In the genomic region with DNA sequence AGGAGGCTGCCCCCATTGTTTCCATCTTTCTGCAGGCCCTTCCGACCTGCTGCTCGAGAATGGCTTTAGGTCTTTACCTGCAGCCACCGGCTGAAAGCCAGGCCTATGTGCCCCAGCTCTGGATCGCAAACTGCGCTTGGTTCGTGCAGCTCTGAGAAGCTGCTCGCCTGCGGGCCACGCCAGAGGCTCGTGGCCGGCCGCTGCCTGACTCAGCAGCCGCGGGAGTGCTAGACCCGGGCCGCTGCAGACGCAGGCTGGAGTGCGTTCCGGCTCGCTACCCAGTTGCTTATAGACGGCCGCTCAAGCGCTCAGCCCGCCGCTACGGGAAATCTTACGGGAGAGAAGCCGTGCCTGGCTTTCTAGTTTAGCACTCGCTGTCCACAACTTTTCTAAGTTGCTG, we compare ENCODE assay signal across 8 mouse cellular contexts. TPM values are rescaled to one million over a fixed set of nuclear protein-coding genes. Genes with fewer than 3 reads are reported as not detected.
DNase-seq lines count a peak whose midpoint lies in the region; ATAC-seq and TF ChIP-seq lines count a peak whose summit lies in the region.

No protein-coding gene starts in this region.

- peaks cover 61% of the 10 kb centered on the region for H3K4me1 ChIP-seq in E14TG2a.4 (replicated peaks; ENCODE audit: low read depth, low read length)
- H3K4me1 ChIP-seq in embryonic facial prominence, embryonic 15.5 days = peaks cover 36% of the 10 kb centered on the region
- H3K4me1 ChIP-seq in kidney, postnatal 0 days (replicated peaks; ENCODE audit: insufficient read depth, low read length) = peaks cover 24% of the 10 kb centered on the region; the same call in 1 of the 2 replicates
- H3K4me1 ChIP-seq in midbrain, embryonic 14.5 days (ENCODE audit: control insufficient read depth, insufficient read depth, low read length) = peaks cover 22% of the 10 kb centered on the region

- peak overlapping the region; percentile 87 for H3K9ac ChIP-seq in embryonic facial prominence, embryonic 15.5 days
- peak overlapping the region; percentile 90 for H3K9ac ChIP-seq in kidney, postnatal 0 days (ENCODE audit: low read depth, low read length)
- peak overlapping the region; percentile 88 for H3K9ac ChIP-seq in midbrain, embryonic 14.5 days (replicated peaks; ENCODE audit: low read length)

- no peaks in the 10 kb centered on the region for H3K9me3 ChIP-seq in E14TG2a.4 (ENCODE audit: low read length)
- H3K9me3 ChIP-seq in embryonic facial prominence, embryonic 15.5 days (replicated peaks) = no peaks in the 10 kb centered on the region
- no peaks in the 10 kb centered on the region for H3K9me3 ChIP-seq in kidney, postnatal 0 days (replicated peaks; ENCODE audit: low read length)
- H3K9me3 ChIP-seq in midbrain, embryonic 14.5 days (ENCODE audit: control insufficient read depth, low read length) = no peaks in the 10 kb centered on the region

- DNase-seq in adrenal gland, adult 2 months = peak; percentile 66
- DNase-seq in adrenal gland, adult 18-20 months (ENCODE audit: low spot score in 2 of 2) = no peak
- DNase-seq in kidney, postnatal 0 days (ENCODE audit: low spot score) = peak; percentile 42
- no peak for DNase-seq in midbrain, embryonic 14.5 days
- DNase-seq in frontal cortex, postnatal 14 days (ENCODE audit: low spot score in 2 of 2) = no peak
- DNase-seq in layer of hippocampus, adult 11-12 months (ENCODE audit: low spot score) = no peak

- H3K36me3 ChIP-seq in E14TG2a.4 (ENCODE audit: insufficient read depth, low read length) = peaks cover 44% of the 10 kb centered on the region
- H3K36me3 ChIP-seq in embryonic facial prominence, embryonic 15.5 days = peaks cover 4% of the 10 kb centered on the region
- 0 out of 2 replicates have a peak, but pooled peaks cover 2% of the 10 kb centered on the region for H3K36me3 ChIP-seq in kidney, postnatal 0 days (ENCODE audit: insufficient read depth, low read length)
- peaks cover 5% of the 10 kb centered on the region for H3K36me3 ChIP-seq in midbrain, embryonic 14.5 days (ENCODE audit: control insufficient read depth, insufficient read depth, low read length)

- H3K4me3 ChIP-seq in E14TG2a.4 (replicated peaks; ENCODE audit: low read length) = peak overlapping the region; percentile 93
- H3K4me3 ChIP-seq in embryonic facial prominence, embryonic 15.5 days (replicated peaks) = peak overlapping the region; percentile 99
- peak overlapping the region; percentile 67 for H3K4me3 ChIP-seq in kidney, postnatal 0 days (replicated peaks; ENCODE audit: low read depth, low read length)
- H3K4me3 ChIP-seq in midbrain, embryonic 14.5 days (replicated peaks; ENCODE audit: low read depth, low read length) = peak overlapping the region; percentile 92

- TF ChIP-seq CTCF in E14TG2a.4 (conservative IDR thresholded peaks at IDR 0.05; ENCODE audit: low read length) = no peak
- TF ChIP-seq CTCF in kidney, postnatal 0 days (IDR thresholded peaks at IDR 0.05; ENCODE audit: low read depth) = no peak

- H3K4me2 ChIP-seq in embryonic facial prominence, embryonic 15.5 days (replicated peaks) = peak overlapping the region; percentile 93
- peak overlapping the region; percentile 95 for H3K4me2 ChIP-seq in kidney, postnatal 0 days (ENCODE audit: low read length)
- H3K4me2 ChIP-seq in midbrain, embryonic 14.5 days (ENCODE audit: low read length) = peak overlapping the region; percentile 99

- H3K27ac ChIP-seq in embryonic facial prominence, embryonic 15.5 days (replicated peaks) = no peak overlapping the region
- peak overlapping the region; percentile 91 for H3K27ac ChIP-seq in kidney, postnatal 0 days
- peak overlapping the region; percentile 62 for H3K27ac ChIP-seq in midbrain, embryonic 14.5 days (replicated peaks; ENCODE audit: low read depth, low read length)

- H3K27me3 ChIP-seq in E14TG2a.4 (ENCODE audit: insufficient read depth, low read length) = 0 out of 2 replicates have a peak, but pooled peaks cover 2% of the 10 kb centered on the region
- no peaks in the 10 kb centered on the region for H3K27me3 ChIP-seq in embryonic facial prominence, embryonic 15.5 days
- no peaks in the 10 kb centered on the region for H3K27me3 ChIP-seq in kidney, postnatal 0 days (ENCODE audit: insufficient read depth, low read length)
- no peaks in the 10 kb centered on the region for H3K27me3 ChIP-seq in midbrain, embryonic 14.5 days (ENCODE audit: control insufficient read depth, insufficient read depth, low read length)

- 0% methylated on average over 29 of the region's 29 CpGs for WGBS in embryonic facial prominence, embryonic 15.5 days
- under 1% methylated on average over 29 of the region's 29 CpGs for WGBS in kidney, postnatal 0 days
- under 1% methylated on average over 29 of the region's 29 CpGs for WGBS in midbrain, embryonic 14.5 days

- ATAC-seq in embryonic facial prominence, embryonic 15.5 days (ENCODE audit: insufficient number of reproducible peaks, low FRiP score, low TSS enrichment, low read depth) = no peak
- 0 out of 2 replicates have a peak, but pooled peaks have one; percentile 18 for ATAC-seq in kidney, postnatal 0 days (replicated peaks; ENCODE audit: low FRiP score, low read depth)
- no peak for ATAC-seq in midbrain, embryonic 14.5 days (ENCODE audit: low FRiP score, low TSS enrichment)

RNA-seq across cellular contexts. Expression of gene Trim11, which starts 0.7 kb away (rescaled TPM):
- 10 to 100 TPM; 21.3 to 23.4 TPM for total RNA-seq in adrenal gland, adult 2 months (2021)
- 45.2 and 45.7 TPM in 2 replicates for polyA plus RNA-seq in adrenal gland, adult 2 months (2012; rRNA removed)
- total RNA-seq in adrenal gland, adult 18-20 months (2021) = 10 to 100 TPM; 22.0 to 27.1 TPM
- 23.3 and 24.1 TPM in 2 replicates for polyA plus RNA-seq in embryonic facial prominence, embryonic 15.5 days (2015; fragmentation: Nextera tagmentation; extraction: Ambion mirVana)
- polyA plus RNA-seq in kidney, postnatal 0 days (2015; fragmentation: Nextera tagmentation; extraction: Ambion mirVana) = 16.3 and 16.7 TPM in 2 replicates
- 18.6 and 20.8 TPM in 2 replicates for polyA plus RNA-seq in midbrain, embryonic 14.5 days (2014; fragmentation: Nextera tagmentation; extraction: Ambion mirVana)

RNA-seq across cellular contexts. Expression of gene Hist3h2a, which starts 22.7 kb away (rescaled TPM):
- 10 to 100 TPM; 13.5 to 26.3 TPM for total RNA-seq in adrenal gland, adult 2 months (2021)
- polyA plus RNA-seq in adrenal gland, adult 2 months (2012; rRNA removed) = 15.4 and 19.1 TPM in 2 replicates
- 10 to 100 TPM; 13.3 to 17.6 TPM for total RNA-seq in adrenal gland, adult 18-20 months (2021)
- 37.0 and 38.3 TPM in 2 replicates for polyA plus RNA-seq in embryonic facial prominence, embryonic 15.5 days (2015; fragmentation: Nextera tagmentation; extraction: Ambion mirVana)
- polyA plus RNA-seq in kidney, postnatal 0 days (2015; fragmentation: Nextera tagmentation; extraction: Ambion mirVana) = 40.9 and 41.2 TPM in 2 replicates
- polyA plus RNA-seq in midbrain, embryonic 14.5 days (2014; fragmentation: Nextera tagmentation; extraction: Ambion mirVana) = 129 and 130 TPM in 2 replicates

RNA-seq across cellular contexts. Expression of gene Trim17, which starts 22.7 kb away (rescaled TPM):
- under 1 TPM; 0.17 TPM for total RNA-seq in adrenal gland, adult 2 months (2021)
- polyA plus RNA-seq in adrenal gland, adult 2 months (2012; rRNA removed) = 0.18 and 0.36 TPM in 2 replicates
- under 1 TPM; 0.06 to 0.10 TPM for total RNA-seq in adrenal gland, adult 18-20 months (2021)
- 0.42 and 0.59 TPM in 2 replicates for polyA plus RNA-seq in embryonic facial prominence, embryonic 15.5 days (2015; fragmentation: Nextera tagmentation; extraction: Ambion mirVana)
- polyA plus RNA-seq in kidney, postnatal 0 days (2015; fragmentation: Nextera tagmentation; extraction: Ambion mirVana) = 0.32 and 0.37 TPM in 2 replicates
- 1.1 and 1.3 TPM in 2 replicates for polyA plus RNA-seq in midbrain, embryonic 14.5 days (2014; fragmentation: Nextera tagmentation; extraction: Ambion mirVana)

RNA-seq across cellular contexts. Expression of gene Hist3h2ba, which starts 28.4 kb away (rescaled TPM):
- total RNA-seq in adrenal gland, adult 2 months (2021) = 1 to 10 TPM; 2.5 to 8.2 TPM
- 5.1 and 9.1 TPM in 2 replicates for polyA plus RNA-seq in adrenal gland, adult 2 months (2012; rRNA removed)
- total RNA-seq in adrenal gland, adult 18-20 months (2021) = 1 to 10 TPM; 5.8 to 6.0 TPM
- 43.6 and 55.8 TPM in 2 replicates for polyA plus RNA-seq in embryonic facial prominence, embryonic 15.5 days (2015; fragmentation: Nextera tagmentation; extraction: Ambion mirVana)
- polyA plus RNA-seq in kidney, postnatal 0 days (2015; fragmentation: Nextera tagmentation; extraction: Ambion mirVana) = 43.9 and 45.8 TPM in 2 replicates
- polyA plus RNA-seq in midbrain, embryonic 14.5 days (2014; fragmentation: Nextera tagmentation; extraction: Ambion mirVana) = 239 and 784 TPM in 2 replicates

RNA-seq across cellular contexts. Expression of gene Rnf187, which starts 38.4 kb away (rescaled TPM):
- total RNA-seq in adrenal gland, adult 2 months (2021) = 100 to 1,000 TPM; 143 to 198 TPM
- 545 and 648 TPM in 2 replicates for polyA plus RNA-seq in adrenal gland, adult 2 months (2012; rRNA removed)
- total RNA-seq in adrenal gland, adult 18-20 months (2021) = 100 to 1,000 TPM; 171 to 177 TPM
- 243 and 249 TPM in 2 replicates for polyA plus RNA-seq in embryonic facial prominence, embryonic 15.5 days (2015; fragmentation: Nextera tagmentation; extraction: Ambion mirVana)
- polyA plus RNA-seq in kidney, postnatal 0 days (2015; fragmentation: Nextera tagmentation; extraction: Ambion mirVana) = 238 and 249 TPM in 2 replicates
- 641 and 678 TPM in 2 replicates for polyA plus RNA-seq in midbrain, embryonic 14.5 days (2014; fragmentation: Nextera tagmentation; extraction: Ambion mirVana)

Comparison
In these comparisons a context has a peak if more than half of its experiments do, and no peak if none do; other contexts are left out.
1. DNase-seq: peak in adrenal gland, adult 2 months (single experiment) and kidney, postnatal 0 days (single experiment); none in adrenal gland, adult 18-20 months (0 of 2), midbrain, embryonic 14.5 days (single experiment), frontal cortex, postnatal 14 days (0 of 2) and layer of hippocampus, adult 11-12 months (single experiment).
2. Peak in every context shown above with its lines, with median percentiles within 50 percentile points of each other: H3K4me3 ChIP-seq, H3K4me2 ChIP-seq and H3K9ac ChIP-seq.